Mouse (Mus musculus) limb, embryonic 13.5 days (tissue): ENCODE results near the gene Osbp. TPM values are rescaled to one million over a fixed set of nuclear protein-coding genes. Genes with fewer than 3 reads are reported as not detected.

Source experiments
- ATAC-seq: fragments of 200-750 bp; cut with Nextera tagmentation; 2 replicates; pipeline ENCODE4 v1.8.0; 2017; ENCODE audit warnings: low read depth, moderate number of reproducible peaks, moderate TSS enrichment; ENCODE audit not compliant: low FRiP score
- H3K27ac ChIP-seq: fragments of 300-500 bp; sonication (generic); 2 replicates; pipeline ENCODE4 v1.5.1; 2015; ENCODE audit warnings: inconsistent platforms, mild to moderate bottlenecking, moderate library complexity
- H3K27me3 ChIP-seq: fragments of 300-500 bp; sonication (generic); 2 replicates; pipeline ENCODE4 v1.6.1; 2015; ENCODE audit warnings: mild to moderate bottlenecking, inconsistent platforms
- H3K36me3 ChIP-seq: fragments of 300-500 bp; sonication (generic); 2 replicates; pipeline ENCODE4 v1.6.1; 2015; ENCODE audit warnings: inconsistent platforms, mild to moderate bottlenecking, moderate library complexity
- H3K4me1 ChIP-seq: fragments of 300-500 bp; sonication (generic); 2 replicates; pipeline ENCODE4 v1.6.1; 2015; ENCODE audit warnings: inconsistent platforms
- H3K4me2 ChIP-seq: fragments of 300-500 bp; sonication (generic); replicated peaks from 2 replicates; pipeline ENCODE4 v1.6.1; 2015; ENCODE audit warnings: inconsistent platforms, mild to moderate bottlenecking, moderate library complexity
- H3K4me3 ChIP-seq: fragments of 300-500 bp; sonication (generic); 2 replicates; pipeline ENCODE4 v1.5.1; 2015; ENCODE audit warnings: moderate library complexity, mild to moderate bottlenecking, inconsistent platforms
- H3K9ac ChIP-seq: fragments of 300-500 bp; sonication (generic); 2 replicates; pipeline ENCODE4 v1.6.1; 2015; ENCODE audit warnings: mild to moderate bottlenecking, inconsistent platforms
- H3K9me3 ChIP-seq: fragments of 300-500 bp; sonication (generic); 2 replicates; pipeline ENCODE4 v1.6.1; 2016; ENCODE audit warnings: inconsistent platforms
- WGBS: fragments of 180-500 bp; shearing (Covaris S2); methylation state at CpG from one replicate; pipeline ENCODE4 v1.1.7; 2015; 5-methylcytosine and 5-hydroxymethylcytosine counted together
- polyA plus RNA-seq: library from polyadenylated mRNA; unstranded; fragments of >200 nt; fragmentation: Nextera tagmentation; extraction: Ambion mirVana; gene quantifications from 2 replicates; pipeline ENCODE4 v1.2.1, GENCODE M21; 2015

Gene Osbp
- polyA plus RNA-seq, 1 experiment from 2014 or later = 5.3 TPM

DNA sequence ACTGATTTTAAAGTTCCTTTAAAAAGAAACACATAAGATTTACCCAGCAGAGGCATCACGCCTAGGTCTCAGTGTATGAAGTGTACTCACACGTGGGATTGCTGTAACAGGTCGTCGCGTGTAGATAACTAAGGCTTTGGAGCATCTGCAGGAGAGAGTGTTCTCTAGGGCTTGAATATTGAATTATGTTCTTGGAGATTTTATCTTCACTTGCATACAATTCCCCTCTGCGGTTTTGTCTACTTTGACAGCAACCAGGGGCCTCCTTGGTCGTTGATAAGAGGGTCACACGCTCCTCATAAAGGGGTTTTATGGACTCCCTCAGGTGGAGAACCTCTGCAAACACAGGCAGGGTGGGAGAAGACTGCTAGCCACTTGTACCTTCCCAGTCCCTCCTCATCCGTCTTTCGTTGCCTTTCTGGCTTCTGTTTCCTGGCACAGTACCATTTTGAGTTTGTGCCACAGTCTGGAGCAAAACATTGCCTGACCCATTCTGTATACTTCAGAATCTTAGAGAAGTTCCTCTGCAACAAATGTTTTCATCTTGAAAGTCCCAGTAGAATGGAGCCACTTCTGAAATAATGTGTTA is 26.8 kb downstream of the Osbp start:
- H3K4me3 ChIP-seq = no peak overlapping the region
- no peaks in the 10 kb centered on the region for H3K4me1 ChIP-seq
- H3K9ac ChIP-seq = no peak overlapping the region
- H3K27me3 ChIP-seq = no peaks in the 10 kb centered on the region
- no peaks in the 10 kb centered on the region for H3K9me3 ChIP-seq
- no peak overlapping the region for H3K4me2 ChIP-seq
- H3K27ac ChIP-seq = no peak overlapping the region
- H3K36me3 ChIP-seq = peaks cover 76% of the 10 kb centered on the region
- no peak for ATAC-seq
- 88% methylated on average over 10 of the region's 10 CpGs for WGBS

- H3K36me3 ChIP-seq = peaks cover 53% of the 10 kb centered on the region
- H3K27ac ChIP-seq = no peak overlapping the region
- H3K9me3 ChIP-seq = no peaks in the 10 kb centered on the region
- H3K4me3 ChIP-seq = no peak overlapping the region
- ATAC-seq = no peak
- H3K9ac ChIP-seq = no peak overlapping the region
- H3K4me2 ChIP-seq = no peak overlapping the region
- no peaks in the 10 kb centered on the region for H3K4me1 ChIP-seq
- WGBS = 91% methylated on average over 6 of the region's 6 CpGs
- H3K27me3 ChIP-seq = no peaks in the 10 kb centered on the region
These were observed 29.1 kb downstream of the Osbp start for GRCm38 (mm10) chr19:11994703-11995431.

GRCm38 (mm10) chr19:11995722-11996448 is 30.1 kb downstream of the Osbp start:
- Histone ChIP-seq H3K4me1 (no peaks in the 10 kb centered on the region), H3K36me3 (peaks cover 46% of the 10 kb centered on the region), H3K27ac (no peak overlapping the region), H3K4me3 (no peak overlapping the region), H3K27me3 (no peaks in the 10 kb centered on the region), H3K9ac (no peak overlapping the region), H3K9me3 (no peaks in the 10 kb centered on the region), H3K4me2 (no peak overlapping the region)
- no peak for ATAC-seq
- WGBS = 55% methylated on average over 2 of the region's 2 CpGs

- Histone ChIP-seq H3K27ac (no peak overlapping the region), H3K9ac (no peak overlapping the region), H3K27me3 (no peaks in the 10 kb centered on the region), H3K36me3 (no peaks in the 10 kb centered on the region), H3K9me3 (no peaks in the 10 kb centered on the region), H3K4me2 (no peak overlapping the region), H3K4me1 (peaks cover 9% of the 10 kb centered on the region), H3K4me3 (no peak overlapping the region)
- 23% methylated on average over 3 of the region's 3 CpGs for WGBS
- no peak for ATAC-seq
These were observed 35.9 kb downstream of the Osbp start for GRCm38 (mm10) chr19:12001686-12002085.

DNA sequence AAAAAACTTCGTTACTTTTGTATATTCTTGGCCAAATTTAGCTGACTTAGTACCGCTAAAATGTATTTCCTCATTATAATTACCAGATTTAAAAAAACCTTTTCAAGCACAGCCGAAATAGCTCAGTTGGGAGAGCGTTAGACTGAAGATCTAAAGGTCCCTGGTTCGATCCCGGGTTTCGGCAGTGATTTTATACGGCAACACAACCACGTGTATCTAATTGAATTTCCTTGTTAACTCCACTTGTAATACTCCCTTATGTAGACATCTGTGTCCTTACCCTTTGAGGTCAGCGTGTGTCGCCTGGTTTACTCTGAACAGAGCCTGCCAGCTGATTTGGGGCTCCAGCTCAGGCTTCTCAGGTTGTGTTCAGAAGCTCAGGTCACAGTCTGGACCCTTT is 36.4 kb downstream of the Osbp start:
- Histone ChIP-seq H3K4me2 (peak overlapping the region; percentile 50), H3K27me3 (no peaks in the 10 kb centered on the region), H3K27ac (no peak overlapping the region), H3K9me3 (no peaks in the 10 kb centered on the region), H3K9ac (no peak overlapping the region), H3K4me1 (peaks cover 14% of the 10 kb centered on the region), H3K4me3 (peak overlapping the region; percentile 26), H3K36me3 (no peaks in the 10 kb centered on the region)
- peak; percentile 18; the same call in 1 of the 2 replicates for ATAC-seq
- WGBS = 3% methylated on average over 11 of the region's 11 CpGs

GRCm38 (mm10) chr19:12002791-12003190 is 37.0 kb downstream of the Osbp start:
- ATAC-seq = no peak
- no peaks in the 10 kb centered on the region for H3K9me3 ChIP-seq

GRCm38 (mm10) chr19:12003568-12003967 is 37.8 kb downstream of the Osbp start:
- Histone ChIP-seq H3K4me2 (no peak overlapping the region), H3K27ac (no peak overlapping the region)

More at GRCm38 (mm10) chr19:12002791-12003190, 37.0 kb downstream of the Osbp start:
- Histone ChIP-seq H3K9ac (0 out of 2 replicates have a peak overlapping the region, but pooled peaks have one; percentile 3), H3K4me3 (peak overlapping the region; percentile 26), H3K27me3 (no peaks in the 10 kb centered on the region), H3K36me3 (no peaks in the 10 kb centered on the region), H3K4me1 (peaks cover 17% of the 10 kb centered on the region), H3K4me2 (peak overlapping the region; percentile 50), H3K27ac (no peak overlapping the region)
- WGBS = 46% methylated on average over 14 of the region's 14 CpGs

GRCm38 (mm10) chr19:12004216-12005008 is 38.7 kb downstream of the Osbp start:
- no peak overlapping the region for H3K9ac ChIP-seq
- H3K27me3 ChIP-seq = no peaks in the 10 kb centered on the region
- no peak for ATAC-seq
- peaks cover 17% of the 10 kb centered on the region for H3K4me1 ChIP-seq
- 66% methylated on average over 9 of the region's 9 CpGs for WGBS
- peak overlapping the region; percentile 60 for H3K4me3 ChIP-seq
- no peaks in the 10 kb centered on the region for H3K36me3 ChIP-seq
- H3K9me3 ChIP-seq = no peaks in the 10 kb centered on the region
- no peak overlapping the region for H3K27ac ChIP-seq
- peak overlapping the region; percentile 71 for H3K4me2 ChIP-seq

More at GRCm38 (mm10) chr19:12003568-12003967, 37.8 kb downstream of the Osbp start:
- Histone ChIP-seq H3K36me3 (no peaks in the 10 kb centered on the region), H3K4me1 (peaks cover 17% of the 10 kb centered on the region), H3K9me3 (no peaks in the 10 kb centered on the region), H3K9ac (no peak overlapping the region), H3K4me3 (no peak overlapping the region), H3K27me3 (no peaks in the 10 kb centered on the region)
- WGBS = 69% methylated on average over 2 of the region's 2 CpGs
- ATAC-seq = no peak

DNA sequence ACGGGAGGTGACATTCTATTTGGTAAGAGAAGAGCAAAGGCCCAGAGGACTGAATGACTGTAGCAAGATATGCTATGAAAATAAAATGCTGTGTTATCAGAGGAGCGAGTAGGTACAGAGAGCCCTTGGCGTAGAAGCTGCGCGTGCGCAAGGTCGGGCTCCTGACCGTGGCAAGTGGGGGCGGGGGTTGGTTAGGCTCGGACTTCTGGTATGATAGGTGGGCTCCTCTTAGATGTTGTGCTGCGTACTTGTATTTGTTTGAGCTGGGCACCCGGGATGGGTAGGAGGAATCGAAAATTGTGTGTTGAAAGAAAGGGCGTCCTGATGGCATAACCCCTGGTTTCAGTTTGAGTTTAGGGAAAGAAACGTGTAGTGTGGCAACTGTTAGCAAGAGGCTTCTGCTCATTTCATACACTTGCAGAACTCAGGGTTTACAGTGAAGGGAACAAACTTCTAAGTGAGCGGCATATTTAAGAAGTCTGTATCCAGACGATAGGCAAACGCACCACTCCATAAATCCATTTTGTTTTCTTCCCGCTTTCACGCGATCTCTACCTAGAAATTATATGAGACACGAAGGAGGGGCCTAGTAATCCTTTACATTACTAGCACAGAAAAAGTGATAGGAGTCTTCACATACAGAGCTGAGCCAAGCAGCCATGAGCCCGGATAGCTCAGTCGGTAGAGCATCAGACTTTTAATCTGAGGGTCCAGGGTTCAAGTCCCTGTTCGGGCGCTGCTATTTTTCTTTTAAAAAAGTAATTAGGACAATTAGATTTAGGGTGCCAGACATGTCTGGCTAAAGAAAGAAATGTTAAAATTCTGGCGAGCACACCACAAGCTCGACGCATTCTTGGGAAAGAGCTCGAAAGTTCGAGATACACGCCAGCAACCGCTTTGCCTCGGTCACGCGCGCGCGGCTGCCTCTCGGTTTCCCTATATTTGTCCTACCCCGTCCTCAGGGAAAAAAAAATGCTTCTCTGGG is 39.9 kb downstream of the Osbp start:
- WGBS = under 1% methylated on average over 41 of the region's 41 CpGs
- H3K27me3 ChIP-seq = no peaks in the 10 kb centered on the region
- peaks cover 17% of the 10 kb centered on the region for H3K4me1 ChIP-seq
- peak overlapping the region; percentile 66 for H3K9ac ChIP-seq
- peak overlapping the region; percentile 60 for H3K4me3 ChIP-seq
- H3K9me3 ChIP-seq = no peaks in the 10 kb centered on the region
- H3K36me3 ChIP-seq = no peaks in the 10 kb centered on the region
- H3K27ac ChIP-seq = 0 out of 2 replicates have a peak overlapping the region, but pooled peaks have one; percentile 22
- H3K4me2 ChIP-seq = peak overlapping the region; percentile 71
- ATAC-seq = peak; percentile 78

- Histone ChIP-seq H3K4me2 (peak overlapping the region; percentile 71), H3K27me3 (no peaks in the 10 kb centered on the region), H3K36me3 (no peaks in the 10 kb centered on the region), H3K9me3 (no peaks in the 10 kb centered on the region), H3K4me3 (peak overlapping the region; percentile 60), H3K4me1 (peaks cover 17% of the 10 kb centered on the region), H3K9ac (peak overlapping the region; percentile 59), H3K27ac (0 out of 2 replicates have a peak overlapping the region, but pooled peaks have one; percentile 22)
- WGBS = 1% methylated on average over 17 of the region's 17 CpGs
- ATAC-seq = no peak
These were observed 40.7 kb downstream of the Osbp start for GRCm38 (mm10) chr19:12006361-12006947.
